Mouse (Mus musculus) kidney, embryonic 14.5 days (tissue): ENCODE measurements at regions not wholly inside any gene's neighbourhood (a gene's known extent, or its start where the extent isn't known, plus 50 kb on each side); places are given as distances from the start of the nearest gene placed in this dataset.

Source experiments
- ATAC-seq: fragments of 200-750 bp; cut with Nextera tagmentation; 2 replicates; pipeline ENCODE4 v1.8.0; 2017; ENCODE audit warnings: moderate number of reproducible peaks, mild to moderate bottlenecking, moderate TSS enrichment, moderate library complexity; ENCODE audit not compliant: low FRiP score, low TSS enrichment
- H3K27ac ChIP-seq: fragments of 300-500 bp; sonication (generic); 2 replicates; pipeline ENCODE4 v1.5.1; 2014; ENCODE audit warnings: low read depth, mild to moderate bottlenecking, low read length, moderate library complexity, mixed read lengths
- H3K27me3 ChIP-seq: fragments of 300-500 bp; sonication (generic); 2 replicates; pipeline ENCODE4 v1.6.1; 2014; ENCODE audit warnings: mild to moderate bottlenecking, low read length; ENCODE audit not compliant: control insufficient read depth, insufficient read depth
- H3K36me3 ChIP-seq: fragments of 300-500 bp; sonication (generic); 2 replicates; pipeline ENCODE4 v1.6.1; 2014; ENCODE audit warnings: low read length, mixed read lengths; ENCODE audit not compliant: control insufficient read depth, insufficient read depth
- H3K4me1 ChIP-seq: fragments of 300-500 bp; sonication (generic); 2 replicates; pipeline ENCODE4 v1.6.1; 2014; ENCODE audit warnings: low read length, mixed read lengths; ENCODE audit not compliant: control insufficient read depth, insufficient read depth
- H3K4me2 ChIP-seq: fragments of 300-500 bp; sonication (generic); replicated peaks from 2 replicates; pipeline ENCODE4 v1.6.1; 2014; ENCODE audit warnings: low read depth, mild to moderate bottlenecking, low read length
- H3K4me3 ChIP-seq: fragments of 300-500 bp; sonication (generic); 2 replicates; pipeline ENCODE4 v1.5.1; 2014; ENCODE audit warnings: mild to moderate bottlenecking, low read length
- H3K9ac ChIP-seq: fragments of 300-500 bp; sonication (generic); 2 replicates; pipeline ENCODE4 v1.6.1; 2014; ENCODE audit warnings: low read depth, mild to moderate bottlenecking, low read length, moderate library complexity
- H3K9me3 ChIP-seq: fragments of 300-500 bp; sonication (generic); 2 replicates; pipeline ENCODE4 v1.6.1; 2016; ENCODE audit warnings: low read length; ENCODE audit not compliant: control insufficient read depth
- WGBS: fragments of 180-500 bp; shearing (Covaris S2); extraction: QIAGEN DNeasy Blood & Tissue Kit; methylation state at CpG from one replicate; pipeline ENCODE4 v1.1.7; 2014; 5-methylcytosine and 5-hydroxymethylcytosine counted together

DNA sequence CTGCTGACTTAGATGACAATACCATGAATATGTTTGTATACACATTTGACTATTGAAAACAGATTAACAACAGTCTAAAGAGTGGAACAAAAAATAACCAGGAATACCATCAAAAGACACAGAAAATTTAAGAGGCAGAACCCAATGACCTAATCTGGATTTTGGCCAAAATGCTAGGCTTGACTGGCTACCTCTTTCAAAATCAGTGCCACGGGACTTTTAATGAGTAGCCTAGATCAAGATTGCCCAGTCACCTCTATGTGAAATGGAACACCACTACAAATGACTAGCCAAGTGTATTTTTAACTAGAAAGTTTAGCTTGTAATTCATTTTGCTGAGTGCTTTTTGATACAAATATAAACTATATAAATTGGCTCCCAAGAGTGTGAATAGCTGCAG lies 286.0 kb upstream of the N6amt1 start:
- no peak overlapping the region for H3K4me2 ChIP-seq
- no peaks in the 10 kb centered on the region for H3K36me3 ChIP-seq
- H3K27me3 ChIP-seq = no peaks in the 10 kb centered on the region
- no peak overlapping the region for H3K27ac ChIP-seq
- peak; percentile 75; the same call in 1 of the 2 replicates for ATAC-seq
- H3K9me3 ChIP-seq = no peaks in the 10 kb centered on the region
- H3K9ac ChIP-seq = no peak overlapping the region
- H3K4me1 ChIP-seq = no peaks in the 10 kb centered on the region
- 20% methylated on average over 1 of the region's 1 CpGs for WGBS
- H3K4me3 ChIP-seq = no peak overlapping the region

DNA sequence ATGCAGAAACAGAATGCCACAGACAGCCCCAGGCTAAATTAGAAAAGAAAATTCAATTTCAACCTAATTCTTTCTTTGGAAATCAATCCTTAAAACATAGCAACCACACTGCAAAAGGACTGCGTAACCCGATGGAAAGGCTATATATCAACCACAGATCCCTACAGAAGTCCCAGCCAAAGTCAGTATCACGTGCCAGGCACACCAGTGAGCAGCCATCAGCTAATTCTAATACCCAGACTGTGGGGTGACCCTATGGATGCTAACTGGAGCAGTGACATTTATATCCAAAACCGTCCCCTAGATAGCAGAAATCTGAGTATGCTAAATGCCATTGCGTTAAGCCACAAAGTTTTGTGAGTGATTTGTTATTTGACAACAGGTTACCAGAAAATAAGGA lies 286.5 kb upstream of the N6amt1 start:
- WGBS = 52% methylated on average over 5 of the region's 5 CpGs
- Histone ChIP-seq H3K36me3 (no peaks in the 10 kb centered on the region), H3K27ac (no peak overlapping the region), H3K4me2 (no peak overlapping the region), H3K4me3 (no peak overlapping the region), H3K4me1 (no peaks in the 10 kb centered on the region), H3K9me3 (no peaks in the 10 kb centered on the region), H3K27me3 (no peaks in the 10 kb centered on the region), H3K9ac (no peak overlapping the region)
- ATAC-seq = peak; percentile 77

- H3K27ac ChIP-seq = no peak overlapping the region
- no peak overlapping the region for H3K4me3 ChIP-seq
- H3K36me3 ChIP-seq = no peaks in the 10 kb centered on the region
- H3K4me1 ChIP-seq = no peaks in the 10 kb centered on the region
- no peaks in the 10 kb centered on the region for H3K9me3 ChIP-seq
- no peaks in the 10 kb centered on the region for H3K27me3 ChIP-seq
- 84% methylated on average over 8 of the region's 8 CpGs for WGBS
- no peak overlapping the region for H3K9ac ChIP-seq
- no peak for ATAC-seq
- H3K4me2 ChIP-seq = no peak overlapping the region
Observed at GRCm38 (mm10) chr16:87060473-87060872, 293.5 kb upstream of the N6amt1 start.

GRCm38 (mm10) chr16:87049741-87050383 lies 304.1 kb upstream of the N6amt1 start:
- Histone ChIP-seq H3K36me3 (no peaks in the 10 kb centered on the region), H3K27me3 (no peaks in the 10 kb centered on the region), H3K9me3 (no peaks in the 10 kb centered on the region), H3K4me2 (no peak overlapping the region), H3K4me3 (no peak overlapping the region), H3K27ac (no peak overlapping the region), H3K9ac (no peak overlapping the region), H3K4me1 (no peaks in the 10 kb centered on the region)
- 0 out of 2 replicates have a peak, but pooled peaks have one; percentile 57 for ATAC-seq
- 31% methylated on average over 8 of the region's 8 CpGs for WGBS

GRCm38 (mm10) chr16:87044773-87045561 lies 309.0 kb upstream of the N6amt1 start:
- no peak for ATAC-seq
- Histone ChIP-seq H3K4me1 (no peaks in the 10 kb centered on the region), H3K9me3 (no peaks in the 10 kb centered on the region), H3K27me3 (no peaks in the 10 kb centered on the region), H3K27ac (no peak overlapping the region), H3K36me3 (no peaks in the 10 kb centered on the region), H3K4me2 (no peak overlapping the region), H3K4me3 (no peak overlapping the region), H3K9ac (no peak overlapping the region)
- WGBS = 82% methylated on average over 5 of the region's 5 CpGs

DNA sequence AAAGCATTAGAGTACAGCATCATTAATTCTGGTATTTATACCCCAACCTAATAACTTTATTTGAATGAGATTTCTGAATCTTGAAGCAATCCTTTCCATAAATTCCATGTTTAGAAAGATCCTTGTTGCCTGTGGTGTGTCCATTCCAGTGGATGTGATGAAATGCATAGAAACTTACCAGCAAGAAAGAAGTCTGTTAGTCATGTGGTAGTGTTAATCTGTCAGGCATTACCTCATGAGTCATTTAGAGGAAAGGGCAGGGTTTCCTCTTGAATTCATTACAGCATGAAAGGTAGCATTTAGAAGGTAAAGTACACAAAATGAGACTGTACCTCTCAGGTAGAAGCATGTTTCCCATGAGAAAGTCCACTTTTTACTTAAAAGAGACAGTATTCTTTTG lies 310.3 kb upstream of the N6amt1 start:
- Histone ChIP-seq H3K36me3 (no peaks in the 10 kb centered on the region), H3K4me2 (no peak overlapping the region), H3K9me3 (no peaks in the 10 kb centered on the region), H3K9ac (no peak overlapping the region), H3K27ac (no peak overlapping the region), H3K27me3 (no peaks in the 10 kb centered on the region), H3K4me3 (no peak overlapping the region), H3K4me1 (no peaks in the 10 kb centered on the region)
- no peak for ATAC-seq

DNA sequence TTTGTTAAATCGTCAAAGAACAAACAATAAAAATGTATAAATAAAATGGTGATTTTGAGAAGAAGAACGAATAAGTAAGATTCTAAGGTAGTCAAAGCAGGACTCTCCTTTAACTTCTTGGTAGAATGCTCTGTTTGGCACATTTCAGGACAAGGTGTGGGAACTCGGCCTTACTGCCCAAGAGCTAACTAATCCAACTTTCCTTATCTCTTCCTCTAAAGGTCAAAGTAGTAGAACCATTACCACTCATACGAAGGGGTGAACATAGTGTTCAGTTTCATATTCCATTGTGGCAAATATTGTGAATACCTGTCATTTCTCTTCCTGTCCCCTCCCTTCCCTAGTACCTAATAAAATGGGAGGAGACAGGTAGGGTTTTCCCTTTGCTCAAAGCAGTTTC lies 313.6 kb upstream of the N6amt1 start:
- Histone ChIP-seq H3K4me3 (no peak overlapping the region), H3K4me2 (no peak overlapping the region), H3K4me1 (no peaks in the 10 kb centered on the region), H3K9me3 (no peaks in the 10 kb centered on the region), H3K27me3 (no peaks in the 10 kb centered on the region), H3K9ac (no peak overlapping the region), H3K27ac (no peak overlapping the region), H3K36me3 (no peaks in the 10 kb centered on the region)
- no peak for ATAC-seq
- WGBS = 84% methylated on average over 4 of the region's 4 CpGs

GRCm38 (mm10) chr16:87039861-87040260 lies 314.1 kb upstream of the N6amt1 start:
- WGBS = 71% methylated on average over 1 of the region's 1 CpGs
- no peaks in the 10 kb centered on the region for H3K9me3 ChIP-seq
- H3K4me2 ChIP-seq = no peak overlapping the region
- H3K27ac ChIP-seq = no peak overlapping the region
- no peaks in the 10 kb centered on the region for H3K36me3 ChIP-seq
- ATAC-seq = no peak
- H3K4me3 ChIP-seq = no peak overlapping the region
- no peaks in the 10 kb centered on the region for H3K27me3 ChIP-seq
- no peak overlapping the region for H3K9ac ChIP-seq
- no peaks in the 10 kb centered on the region for H3K4me1 ChIP-seq

DNA sequence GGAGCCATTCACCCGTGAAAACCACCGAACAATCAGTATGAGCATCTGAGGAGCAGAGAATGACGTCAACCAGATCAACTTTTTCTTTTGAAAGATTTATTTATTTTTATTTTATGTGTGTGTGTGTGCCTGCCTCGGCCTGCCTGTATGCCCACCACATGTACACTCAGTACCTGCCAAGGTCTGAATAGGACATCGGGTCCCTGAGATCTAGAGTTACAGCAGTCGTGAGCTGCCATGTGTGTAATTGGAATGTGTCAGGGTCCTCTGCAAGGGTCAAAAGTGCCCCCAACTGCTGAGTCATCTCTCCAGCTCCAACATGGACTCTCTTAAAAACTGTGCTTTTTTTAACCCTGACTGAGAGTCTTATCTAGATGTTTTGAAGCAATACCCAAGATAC lies 316.9 kb upstream of the N6amt1 start:
- H3K9ac ChIP-seq = no peak overlapping the region
- H3K4me2 ChIP-seq = no peak overlapping the region
- H3K9me3 ChIP-seq = no peaks in the 10 kb centered on the region
- 44% methylated on average over 6 of the region's 6 CpGs for WGBS
- H3K27ac ChIP-seq = no peak overlapping the region
- no peak overlapping the region for H3K4me3 ChIP-seq
- ATAC-seq = 0 out of 2 replicates have a peak, but pooled peaks have one; percentile 57
- no peaks in the 10 kb centered on the region for H3K27me3 ChIP-seq
- H3K36me3 ChIP-seq = no peaks in the 10 kb centered on the region
- H3K4me1 ChIP-seq = no peaks in the 10 kb centered on the region
